Mouse (Mus musculus): ENCODE data around the gene Tecpr2. TPM values are rescaled to one million over a fixed set of nuclear protein-coding genes. Genes with fewer than 3 reads are reported as not detected.

Gene Tecpr2
- polyA plus RNA-seq, 1 experiment from 2014 or later = 4.1 TPM

- H3K4me2 ChIP-seq (replicated peaks; ENCODE audit: low read depth, low read length) = no peak overlapping the region
These were observed 28.8 kb upstream of the Tecpr2 start for GRCm38 (mm10) chr12:110860293-110860692.

GRCm38 (mm10) chr12:110861256-110861655 is 27.8 kb upstream of the Tecpr2 start:
- no peak overlapping the region for H3K9ac ChIP-seq (ENCODE audit: low read depth, low read length)
- H3K27ac ChIP-seq (ENCODE audit: low read depth, low read length) = no peak overlapping the region
- H3K9me3 ChIP-seq (ENCODE audit: control insufficient read depth, low read length) = no peaks in the 10 kb centered on the region
- ATAC-seq (ENCODE audit: low FRiP score) (no peak), DNase-seq (ENCODE audit: low spot score) (no peak)
- H3K4me2 ChIP-seq (replicated peaks; ENCODE audit: low read depth, low read length) = no peak overlapping the region
- 63% methylated on average over 7 of the region's 7 CpGs for WGBS
- H3K27me3 ChIP-seq (ENCODE audit: control insufficient read depth, insufficient read depth, low read length) = no peaks in the 10 kb centered on the region
- H3K4me3 ChIP-seq (ENCODE audit: low read depth, low read length) = no peak overlapping the region
- H3K36me3 ChIP-seq (ENCODE audit: control insufficient read depth, insufficient read depth, low read length) = 0 out of 2 replicates have a peak, but pooled peaks cover 3% of the 10 kb centered on the region
- H3K4me1 ChIP-seq (replicated peaks; ENCODE audit: control insufficient read depth, insufficient read depth, low read length) = no peaks in the 10 kb centered on the region

More at GRCm38 (mm10) chr12:110860293-110860692, 28.8 kb upstream of the Tecpr2 start:
- DNase-seq (ENCODE audit: low spot score) = no peak
- no peaks in the 10 kb centered on the region for H3K9me3 ChIP-seq (ENCODE audit: control insufficient read depth, low read length)
- H3K9ac ChIP-seq (ENCODE audit: low read depth, low read length) = no peak overlapping the region
- no peaks in the 10 kb centered on the region for H3K4me1 ChIP-seq (replicated peaks; ENCODE audit: control insufficient read depth, insufficient read depth, low read length)
- no peaks in the 10 kb centered on the region for H3K27me3 ChIP-seq (ENCODE audit: control insufficient read depth, insufficient read depth, low read length)
- H3K36me3 ChIP-seq (ENCODE audit: control insufficient read depth, insufficient read depth, low read length) = 0 out of 2 replicates have a peak, but pooled peaks cover 3% of the 10 kb centered on the region
- no peak overlapping the region for H3K4me3 ChIP-seq (ENCODE audit: low read depth, low read length)
- ATAC-seq (ENCODE audit: low FRiP score) = no peak
- H3K27ac ChIP-seq (ENCODE audit: low read depth, low read length) = no peak overlapping the region

- Histone ChIP-seq H3K36me3 (ENCODE audit: control insufficient read depth, insufficient read depth, low read length) (0 out of 2 replicates have a peak, but pooled peaks cover 3% of the 10 kb centered on the region), H3K4me3 (ENCODE audit: low read depth, low read length) (no peak overlapping the region), H3K27me3 (ENCODE audit: control insufficient read depth, insufficient read depth, low read length) (no peaks in the 10 kb centered on the region), H3K9ac (ENCODE audit: low read depth, low read length) (no peak overlapping the region), H3K9me3 (ENCODE audit: control insufficient read depth, low read length) (no peaks in the 10 kb centered on the region), H3K27ac (ENCODE audit: low read depth, low read length) (no peak overlapping the region), H3K4me1 (replicated peaks; ENCODE audit: control insufficient read depth, insufficient read depth, low read length) (no peaks in the 10 kb centered on the region), H3K4me2 (replicated peaks; ENCODE audit: low read depth, low read length) (no peak overlapping the region)
- ATAC-seq (ENCODE audit: low FRiP score) = no peak
- no peak for DNase-seq (ENCODE audit: low spot score)
- 91% methylated on average over 6 of the region's 6 CpGs for WGBS
These were observed 25.1 kb upstream of the Tecpr2 start for GRCm38 (mm10) chr12:110864008-110864407.

- no peak for ATAC-seq (ENCODE audit: low FRiP score)
- no peak for DNase-seq (ENCODE audit: low spot score)
These were observed 23.5 kb upstream of the Tecpr2 start for GRCm38 (mm10) chr12:110865571-110865970.

GRCm38 (mm10) chr12:110865989-110866388 is 23.1 kb upstream of the Tecpr2 start:
- WGBS = 85% methylated on average over 10 of the region's 10 CpGs
- no peaks in the 10 kb centered on the region for H3K9me3 ChIP-seq (ENCODE audit: control insufficient read depth, low read length)
- H3K9ac ChIP-seq (ENCODE audit: low read depth, low read length) = no peak overlapping the region
- H3K4me2 ChIP-seq (replicated peaks; ENCODE audit: low read depth, low read length) = no peak overlapping the region
- H3K4me3 ChIP-seq (ENCODE audit: low read depth, low read length) = no peak overlapping the region
- no peaks in the 10 kb centered on the region for H3K4me1 ChIP-seq (replicated peaks; ENCODE audit: control insufficient read depth, insufficient read depth, low read length)
- DNase-seq (ENCODE audit: low spot score) = no peak
- H3K27me3 ChIP-seq (ENCODE audit: control insufficient read depth, insufficient read depth, low read length) = no peaks in the 10 kb centered on the region
- 0 out of 2 replicates have a peak, but pooled peaks cover 3% of the 10 kb centered on the region for H3K36me3 ChIP-seq (ENCODE audit: control insufficient read depth, insufficient read depth, low read length)
- no peak for ATAC-seq (ENCODE audit: low FRiP score)
- no peak overlapping the region for H3K27ac ChIP-seq (ENCODE audit: low read depth, low read length)

More at GRCm38 (mm10) chr12:110865571-110865970, 23.5 kb upstream of the Tecpr2 start:
- H3K27me3 ChIP-seq (ENCODE audit: control insufficient read depth, insufficient read depth, low read length) = no peaks in the 10 kb centered on the region
- H3K9ac ChIP-seq (ENCODE audit: low read depth, low read length) = no peak overlapping the region
- H3K9me3 ChIP-seq (ENCODE audit: control insufficient read depth, low read length) = no peaks in the 10 kb centered on the region
- no peak overlapping the region for H3K27ac ChIP-seq (ENCODE audit: low read depth, low read length)
- 48% methylated on average over 3 of the region's 6 CpGs for WGBS
- H3K4me3 ChIP-seq (ENCODE audit: low read depth, low read length) = no peak overlapping the region
- H3K36me3 ChIP-seq (ENCODE audit: control insufficient read depth, insufficient read depth, low read length) = 0 out of 2 replicates have a peak, but pooled peaks cover 3% of the 10 kb centered on the region
- H3K4me2 ChIP-seq (replicated peaks; ENCODE audit: low read depth, low read length) = no peak overlapping the region
- no peaks in the 10 kb centered on the region for H3K4me1 ChIP-seq (replicated peaks; ENCODE audit: control insufficient read depth, insufficient read depth, low read length)

GRCm38 (mm10) chr12:110870107-110870506 is 19.0 kb upstream of the Tecpr2 start:
- no peaks in the 10 kb centered on the region for H3K4me1 ChIP-seq (replicated peaks; ENCODE audit: control insufficient read depth, insufficient read depth, low read length)
- DNase-seq (ENCODE audit: low spot score) = no peak
- ATAC-seq (ENCODE audit: low FRiP score) = no peak
- H3K9me3 ChIP-seq (ENCODE audit: control insufficient read depth, low read length) = no peaks in the 10 kb centered on the region
- no peaks in the 10 kb centered on the region for H3K27me3 ChIP-seq (ENCODE audit: control insufficient read depth, insufficient read depth, low read length)
- H3K36me3 ChIP-seq (ENCODE audit: control insufficient read depth, insufficient read depth, low read length) = no peaks in the 10 kb centered on the region
- no peak overlapping the region for H3K27ac ChIP-seq (ENCODE audit: low read depth, low read length)
- H3K4me2 ChIP-seq (replicated peaks; ENCODE audit: low read depth, low read length) = no peak overlapping the region
- 92% methylated on average over 4 of the region's 4 CpGs for WGBS
- H3K4me3 ChIP-seq (ENCODE audit: low read depth, low read length) = no peak overlapping the region
- H3K9ac ChIP-seq (ENCODE audit: low read depth, low read length) = no peak overlapping the region

GRCm38 (mm10) chr12:110871247-110871646 is 17.8 kb upstream of the Tecpr2 start:
- Histone ChIP-seq H3K27ac (ENCODE audit: low read depth, low read length) (no peak overlapping the region), H3K27me3 (ENCODE audit: control insufficient read depth, insufficient read depth, low read length) (no peaks in the 10 kb centered on the region), H3K4me2 (replicated peaks; ENCODE audit: low read depth, low read length) (no peak overlapping the region), H3K4me1 (replicated peaks; ENCODE audit: control insufficient read depth, insufficient read depth, low read length) (no peaks in the 10 kb centered on the region), H3K9ac (ENCODE audit: low read depth, low read length) (no peak overlapping the region), H3K36me3 (ENCODE audit: control insufficient read depth, insufficient read depth, low read length) (no peaks in the 10 kb centered on the region), H3K4me3 (ENCODE audit: low read depth, low read length) (no peak overlapping the region), H3K9me3 (ENCODE audit: control insufficient read depth, low read length) (no peaks in the 10 kb centered on the region)
- no peak for DNase-seq (ENCODE audit: low spot score)
- no peak for ATAC-seq (ENCODE audit: low FRiP score)
- WGBS = 92% methylated on average over 5 of the region's 5 CpGs

GRCm38 (mm10) chr12:110875351-110875750 is 13.7 kb upstream of the Tecpr2 start:
- H3K9ac ChIP-seq (ENCODE audit: low read depth, low read length) = no peak overlapping the region
- H3K9me3 ChIP-seq (ENCODE audit: control insufficient read depth, low read length) = no peaks in the 10 kb centered on the region
- no peak for ATAC-seq (ENCODE audit: low FRiP score)
- no peak overlapping the region for H3K4me2 ChIP-seq (replicated peaks; ENCODE audit: low read depth, low read length)
- H3K27me3 ChIP-seq (ENCODE audit: control insufficient read depth, insufficient read depth, low read length) = no peaks in the 10 kb centered on the region
- no peaks in the 10 kb centered on the region for H3K4me1 ChIP-seq (replicated peaks; ENCODE audit: control insufficient read depth, insufficient read depth, low read length)
- H3K27ac ChIP-seq (ENCODE audit: low read depth, low read length) = no peak overlapping the region
- no peak overlapping the region for H3K4me3 ChIP-seq (ENCODE audit: low read depth, low read length)
- peaks cover 2% of the 10 kb centered on the region; the same call in 1 of the 2 replicates for H3K36me3 ChIP-seq (ENCODE audit: control insufficient read depth, insufficient read depth, low read length)
- WGBS = 92% methylated on average over 2 of the region's 2 CpGs
- DNase-seq (ENCODE audit: low spot score) = no peak

- Histone ChIP-seq H3K4me3 (ENCODE audit: low read depth, low read length) (no peak overlapping the region), H3K4me1 (replicated peaks; ENCODE audit: control insufficient read depth, insufficient read depth, low read length) (no peaks in the 10 kb centered on the region), H3K4me2 (replicated peaks; ENCODE audit: low read depth, low read length) (no peak overlapping the region), H3K27ac (ENCODE audit: low read depth, low read length) (no peak overlapping the region), H3K27me3 (ENCODE audit: control insufficient read depth, insufficient read depth, low read length) (no peaks in the 10 kb centered on the region), H3K9ac (ENCODE audit: low read depth, low read length) (no peak overlapping the region), H3K9me3 (ENCODE audit: control insufficient read depth, low read length) (no peaks in the 10 kb centered on the region), H3K36me3 (ENCODE audit: control insufficient read depth, insufficient read depth, low read length) (peaks cover 2% of the 10 kb centered on the region; the same call in 1 of the 2 replicates)
- DNase-seq (ENCODE audit: low spot score) = no peak
- ATAC-seq (ENCODE audit: low FRiP score) = no peak
- WGBS = 89% methylated on average over 7 of the region's 7 CpGs
These were observed 6.8 kb upstream of the Tecpr2 start for GRCm38 (mm10) chr12:110882291-110882690.
